Mouse (Mus musculus) limb, embryonic 13.5 days (tissue): Measurements from ENCODE around the gene Tex2. TPM values are rescaled to one million over a fixed set of nuclear protein-coding genes. Genes with fewer than 3 reads are reported as not detected.
A peak's percentile ranks its signal among the peaks of the same experiment; 100 is the strongest.

ENCODE experiments used
- ATAC-seq: fragments of 200-750 bp; cut with Nextera tagmentation; 2 replicates; pipeline ENCODE4 v1.8.0; 2017; ENCODE audit warnings: low read depth, moderate number of reproducible peaks, moderate TSS enrichment; ENCODE audit not compliant: low FRiP score
- H3K27ac ChIP-seq: fragments of 300-500 bp; sonication (generic); 2 replicates; pipeline ENCODE4 v1.5.1; 2015; ENCODE audit warnings: inconsistent platforms, mild to moderate bottlenecking, moderate library complexity
- H3K27me3 ChIP-seq: fragments of 300-500 bp; sonication (generic); 2 replicates; pipeline ENCODE4 v1.6.1; 2015; ENCODE audit warnings: mild to moderate bottlenecking, inconsistent platforms
- H3K36me3 ChIP-seq: fragments of 300-500 bp; sonication (generic); 2 replicates; pipeline ENCODE4 v1.6.1; 2015; ENCODE audit warnings: inconsistent platforms, mild to moderate bottlenecking, moderate library complexity
- H3K4me1 ChIP-seq: fragments of 300-500 bp; sonication (generic); 2 replicates; pipeline ENCODE4 v1.6.1; 2015; ENCODE audit warnings: inconsistent platforms
- H3K4me2 ChIP-seq: fragments of 300-500 bp; sonication (generic); replicated peaks from 2 replicates; pipeline ENCODE4 v1.6.1; 2015; ENCODE audit warnings: inconsistent platforms, mild to moderate bottlenecking, moderate library complexity
- H3K4me3 ChIP-seq: fragments of 300-500 bp; sonication (generic); 2 replicates; pipeline ENCODE4 v1.5.1; 2015; ENCODE audit warnings: moderate library complexity, mild to moderate bottlenecking, inconsistent platforms
- H3K9ac ChIP-seq: fragments of 300-500 bp; sonication (generic); 2 replicates; pipeline ENCODE4 v1.6.1; 2015; ENCODE audit warnings: mild to moderate bottlenecking, inconsistent platforms
- H3K9me3 ChIP-seq: fragments of 300-500 bp; sonication (generic); 2 replicates; pipeline ENCODE4 v1.6.1; 2016; ENCODE audit warnings: inconsistent platforms
- WGBS: fragments of 180-500 bp; shearing (Covaris S2); methylation state at CpG from one replicate; pipeline ENCODE4 v1.1.7; 2015; 5-methylcytosine and 5-hydroxymethylcytosine counted together
- polyA plus RNA-seq: library from polyadenylated mRNA; unstranded; fragments of >200 nt; fragmentation: Nextera tagmentation; extraction: Ambion mirVana; gene quantifications from 2 replicates; pipeline ENCODE4 v1.2.1, GENCODE M21; 2015

Tex2 gene
- polyA plus RNA-seq, 1 experiment from 2014 or later = 8.2 TPM

DNA sequence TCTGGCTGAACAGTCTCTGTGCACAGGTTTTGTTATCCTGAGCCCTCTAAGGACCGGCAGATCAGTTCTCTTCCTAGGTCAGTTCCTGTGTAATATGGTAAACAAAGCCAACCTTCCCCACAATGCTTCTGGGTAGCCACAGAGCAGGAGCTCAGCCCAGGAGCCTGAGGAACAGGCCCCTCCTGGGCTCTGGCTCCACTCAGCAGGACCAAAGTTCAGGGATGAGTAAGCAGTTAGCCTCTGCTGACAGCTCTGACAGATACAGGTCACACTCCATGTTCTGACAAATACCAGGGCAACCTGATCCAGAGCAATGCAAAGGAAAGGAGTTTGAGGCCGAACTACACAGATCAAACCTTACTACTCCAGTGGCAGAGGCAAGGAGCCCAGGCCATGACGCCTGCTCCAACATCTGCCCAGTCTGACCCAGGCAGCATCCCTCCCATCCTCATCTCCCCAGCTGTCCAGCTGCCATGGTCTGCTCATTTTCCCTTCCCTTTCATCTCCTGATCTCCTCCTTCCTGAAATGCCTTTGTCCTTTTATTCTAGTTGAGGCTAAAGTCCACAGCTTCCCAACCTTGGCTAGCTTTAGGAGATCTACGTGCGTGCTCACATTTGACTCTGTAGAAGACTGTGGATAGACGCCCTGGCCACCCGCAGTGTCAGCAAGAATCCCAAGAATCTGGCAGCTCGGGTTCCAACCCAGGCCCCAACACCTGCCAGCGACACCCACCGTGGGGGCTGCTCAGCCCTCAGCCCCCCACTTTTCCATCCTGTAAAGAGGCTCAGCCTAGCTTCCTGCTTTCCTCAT lies 57.2 kb downstream of the Tex2 start:
- H3K9me3 ChIP-seq = no peaks in the 10 kb centered on the region
- 35% methylated on average over 10 of the region's 10 CpGs for WGBS
- H3K4me1 ChIP-seq = peaks cover 34% of the 10 kb centered on the region
- H3K4me2 ChIP-seq = 0 out of 2 replicates have a peak overlapping the region, but pooled peaks have one; percentile 7
- peak; percentile 19; the same call in 1 of the 2 replicates for ATAC-seq
- no peak overlapping the region for H3K4me3 ChIP-seq
- H3K27ac ChIP-seq = peak overlapping the region; percentile 39; the same call in 1 of the 2 replicates
- no peaks in the 10 kb centered on the region for H3K27me3 ChIP-seq
- H3K9ac ChIP-seq = 0 out of 2 replicates have a peak overlapping the region, but pooled peaks have one; percentile 8
- H3K36me3 ChIP-seq = no peaks in the 10 kb centered on the region

GRCm38 (mm10) chr11:106550398-106550797 lies 62.8 kb downstream of the Tex2 start:
- H3K9me3 ChIP-seq = no peaks in the 10 kb centered on the region
- WGBS = 96% methylated on average over 4 of the region's 4 CpGs
- H3K9ac ChIP-seq = no peak overlapping the region
- H3K4me1 ChIP-seq = peaks cover 8% of the 10 kb centered on the region
- no peak overlapping the region for H3K27ac ChIP-seq
- H3K27me3 ChIP-seq = no peaks in the 10 kb centered on the region
- H3K4me3 ChIP-seq = no peak overlapping the region
- peaks cover 33% of the 10 kb centered on the region for H3K36me3 ChIP-seq
- no peak for ATAC-seq
- no peak overlapping the region for H3K4me2 ChIP-seq

DNA sequence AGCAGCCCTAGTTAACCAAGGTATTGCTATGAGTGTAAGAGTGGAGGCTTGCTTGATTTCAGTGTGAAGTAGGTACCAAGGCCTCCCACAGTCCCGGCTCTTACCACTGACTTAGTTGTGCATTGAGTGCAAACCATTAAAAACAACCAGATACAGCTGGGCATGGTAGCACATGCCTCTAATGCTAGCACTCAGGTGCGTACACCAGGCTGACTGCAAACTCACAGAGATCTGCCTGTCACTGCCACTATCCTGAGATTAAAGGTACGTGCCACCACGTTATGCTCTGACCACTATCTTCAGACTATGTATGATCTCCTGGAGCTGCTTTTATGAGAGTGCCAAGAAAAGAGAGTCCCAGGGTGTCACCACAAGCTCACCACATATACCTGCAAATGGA lies 67.1 kb downstream of the Tex2 start:
- 88% methylated on average over 4 of the region's 4 CpGs for WGBS
- no peak overlapping the region for H3K4me2 ChIP-seq
- ATAC-seq = no peak
- H3K9me3 ChIP-seq = no peaks in the 10 kb centered on the region
- no peak overlapping the region for H3K27ac ChIP-seq
- H3K4me1 ChIP-seq = peaks cover 8% of the 10 kb centered on the region
- H3K36me3 ChIP-seq = peaks cover 61% of the 10 kb centered on the region
- H3K4me3 ChIP-seq = no peak overlapping the region
- H3K9ac ChIP-seq = no peak overlapping the region
- no peaks in the 10 kb centered on the region for H3K27me3 ChIP-seq

DNA sequence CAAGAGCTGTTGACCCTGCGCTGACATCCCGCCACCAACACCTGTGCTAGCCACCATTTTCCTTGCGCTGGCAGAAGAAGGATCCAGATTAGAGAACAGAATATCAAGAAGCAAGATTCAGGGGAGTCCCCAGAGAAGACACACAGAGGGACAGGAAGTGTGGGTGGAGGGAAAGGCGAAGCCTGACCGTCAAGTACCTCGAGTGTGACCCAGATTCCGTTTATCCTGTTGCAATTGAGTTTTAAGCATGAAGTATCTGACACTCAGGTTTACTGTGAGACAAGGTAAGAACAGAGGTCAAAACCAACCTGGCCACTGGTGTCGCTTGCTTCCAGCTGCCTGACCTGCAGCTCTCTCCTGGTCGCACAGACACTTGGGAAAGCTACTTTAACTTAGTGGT lies 68.3 kb downstream of the Tex2 start:
- ATAC-seq = no peak
- Histone ChIP-seq H3K27me3 (no peaks in the 10 kb centered on the region), H3K27ac (no peak overlapping the region), H3K4me1 (peaks cover 16% of the 10 kb centered on the region), H3K9me3 (no peaks in the 10 kb centered on the region), H3K4me2 (no peak overlapping the region), H3K9ac (no peak overlapping the region), H3K4me3 (no peak overlapping the region), H3K36me3 (peaks cover 59% of the 10 kb centered on the region)
- WGBS = 90% methylated on average over 9 of the region's 9 CpGs

GRCm38 (mm10) chr11:106544133-106544532 lies 69.1 kb downstream of the Tex2 start:
- peaks cover 16% of the 10 kb centered on the region for H3K4me1 ChIP-seq
- H3K27ac ChIP-seq = no peak overlapping the region
- no peak overlapping the region for H3K4me2 ChIP-seq
- no peaks in the 10 kb centered on the region for H3K9me3 ChIP-seq
- H3K4me3 ChIP-seq = no peak overlapping the region
- peaks cover 59% of the 10 kb centered on the region for H3K36me3 ChIP-seq
- peak overlapping the region; percentile 25; the same call in 1 of the 2 replicates for H3K9ac ChIP-seq
- ATAC-seq = no peak
- 66% methylated on average over 11 of the region's 11 CpGs for WGBS
- no peaks in the 10 kb centered on the region for H3K27me3 ChIP-seq

GRCm38 (mm10) chr11:106543006-106543405 lies 70.2 kb downstream of the Tex2 start:
- Histone ChIP-seq H3K9me3 (no peaks in the 10 kb centered on the region), H3K36me3 (peaks cover 57% of the 10 kb centered on the region), H3K27me3 (no peaks in the 10 kb centered on the region), H3K4me1 (peaks cover 16% of the 10 kb centered on the region), H3K9ac (no peak overlapping the region), H3K4me3 (no peak overlapping the region), H3K27ac (no peak overlapping the region), H3K4me2 (no peak overlapping the region)
- ATAC-seq = no peak
- WGBS = 87% methylated on average over 13 of the region's 13 CpGs

GRCm38 (mm10) chr11:106542385-106542784 lies 70.8 kb downstream of the Tex2 start:
- no peak for ATAC-seq
- no peak overlapping the region for H3K4me2 ChIP-seq
- no peak overlapping the region for H3K9ac ChIP-seq
- no peaks in the 10 kb centered on the region for H3K27me3 ChIP-seq
- H3K4me1 ChIP-seq = peaks cover 16% of the 10 kb centered on the region
- peaks cover 58% of the 10 kb centered on the region for H3K36me3 ChIP-seq
- H3K4me3 ChIP-seq = no peak overlapping the region
- no peaks in the 10 kb centered on the region for H3K9me3 ChIP-seq
- H3K27ac ChIP-seq = no peak overlapping the region

DNA sequence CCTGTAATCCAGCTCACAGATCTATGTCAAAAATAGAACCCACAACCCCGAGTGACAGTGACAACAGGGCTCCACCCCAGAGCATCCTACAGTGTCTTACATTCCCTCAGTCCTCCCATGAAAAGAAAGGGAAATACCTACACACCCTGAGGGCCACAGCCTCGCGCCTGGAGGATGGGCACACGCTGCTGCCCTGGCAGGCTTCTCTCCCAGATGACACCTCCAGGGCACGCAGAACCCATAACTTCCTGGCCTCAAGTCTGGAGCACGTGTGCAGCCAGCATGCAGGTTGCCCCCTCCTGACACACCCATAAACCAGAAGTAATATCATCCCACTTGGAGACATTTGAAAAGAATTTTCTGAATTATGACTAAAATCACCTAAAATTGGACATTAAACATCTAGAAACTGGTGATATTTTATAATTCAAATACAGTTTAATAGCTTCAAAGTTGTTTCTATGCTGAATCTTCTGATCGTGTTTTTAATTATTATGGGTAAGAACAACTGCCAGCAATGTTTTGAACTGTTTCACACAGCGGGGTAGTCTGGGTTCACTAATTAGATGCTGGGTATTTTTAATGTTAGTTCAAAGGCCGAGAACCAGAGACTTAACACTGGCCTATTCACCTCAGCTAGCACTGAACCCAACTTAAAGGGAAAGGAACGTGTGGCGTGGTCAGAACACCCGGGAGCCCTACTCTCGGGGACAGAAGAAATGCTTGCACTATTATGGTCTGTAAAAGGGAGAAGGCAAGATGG lies 72.5 kb downstream of the Tex2 start:
- Histone ChIP-seq H3K27ac (no peak overlapping the region), H3K36me3 (peaks cover 41% of the 10 kb centered on the region), H3K4me2 (no peak overlapping the region), H3K27me3 (no peaks in the 10 kb centered on the region), H3K9ac (no peak overlapping the region), H3K4me1 (peaks cover 16% of the 10 kb centered on the region), H3K4me3 (no peak overlapping the region), H3K9me3 (no peaks in the 10 kb centered on the region)
- 26% methylated on average over 13 of the region's 13 CpGs for WGBS
- no peak for ATAC-seq

GRCm38 (mm10) chr11:106536253-106536912 lies 76.8 kb downstream of the Tex2 start:
- peaks cover 31% of the 10 kb centered on the region for H3K36me3 ChIP-seq
- H3K4me1 ChIP-seq = peaks cover 10% of the 10 kb centered on the region
- H3K4me2 ChIP-seq = no peak overlapping the region
- H3K9ac ChIP-seq = no peak overlapping the region
- no peak overlapping the region for H3K4me3 ChIP-seq
- WGBS = 77% methylated on average over 11 of the region's 11 CpGs
- H3K27me3 ChIP-seq = no peaks in the 10 kb centered on the region
- no peak for ATAC-seq
- H3K9me3 ChIP-seq = no peaks in the 10 kb centered on the region
- H3K27ac ChIP-seq = peak overlapping the region; percentile 67; the same call in 1 of the 2 replicates

DNA sequence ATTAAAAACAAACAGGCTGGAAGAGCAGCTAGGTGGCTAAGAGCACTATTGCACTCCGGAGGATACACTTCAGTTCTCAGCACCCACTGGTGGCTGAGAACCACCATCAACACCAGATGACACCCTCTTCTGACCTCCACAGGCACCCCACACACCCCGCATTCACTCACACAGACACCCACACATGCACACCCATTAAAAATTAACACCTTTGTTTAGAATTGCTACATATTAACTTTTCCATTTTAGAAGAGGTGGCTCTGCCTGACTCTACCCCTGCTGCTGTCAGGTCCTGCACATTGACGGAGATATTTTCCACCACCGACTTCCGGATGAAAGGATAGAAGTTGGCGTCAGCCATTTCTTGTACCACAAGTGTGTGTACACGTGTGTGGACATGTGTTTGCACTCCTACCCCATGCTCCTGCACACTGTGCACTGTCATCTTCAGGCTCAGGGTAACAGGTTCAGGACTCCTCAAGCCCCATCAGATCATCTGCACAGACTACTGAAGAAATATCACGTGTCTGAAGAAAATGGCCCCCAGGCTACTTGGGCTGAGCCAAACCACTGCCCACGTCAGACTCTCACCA lies 77.5 kb downstream of the Tex2 start:
- Histone ChIP-seq H3K9ac (no peak overlapping the region), H3K4me1 (peaks cover 4% of the 10 kb centered on the region), H3K36me3 (peaks cover 35% of the 10 kb centered on the region), H3K27me3 (no peaks in the 10 kb centered on the region), H3K4me2 (no peak overlapping the region), H3K9me3 (no peaks in the 10 kb centered on the region), H3K4me3 (no peak overlapping the region), H3K27ac (no peak overlapping the region)
- ATAC-seq = no peak
- 85% methylated on average over 9 of the region's 9 CpGs for WGBS

DNA sequence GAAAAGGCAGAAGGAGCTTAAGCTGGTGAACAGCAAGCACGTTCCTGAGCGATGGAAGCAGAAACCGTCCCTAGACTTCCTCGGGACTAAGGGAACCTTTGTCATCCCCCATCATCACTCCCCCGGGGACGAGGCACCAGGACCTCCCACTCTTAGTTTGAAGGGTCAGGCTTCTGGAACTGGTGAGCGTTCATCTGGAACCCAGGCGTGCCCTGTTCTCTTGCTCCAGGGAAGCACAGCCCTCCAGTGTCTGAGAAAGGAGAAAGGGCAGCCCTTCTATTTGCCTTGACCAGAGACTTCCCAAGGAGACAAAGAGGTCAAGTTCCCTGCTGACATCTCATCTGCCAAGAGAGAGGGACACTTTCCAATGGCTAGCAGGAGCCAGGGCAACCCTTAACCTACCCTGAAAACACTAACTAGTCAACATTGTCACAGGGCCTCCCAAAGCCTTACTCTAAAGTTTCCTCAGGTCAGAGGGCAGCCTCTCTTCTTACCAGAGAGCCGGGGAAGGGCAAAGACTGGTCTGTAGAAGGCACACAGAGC lies 80.9 kb downstream of the Tex2 start:
- no peaks in the 10 kb centered on the region; the same call in 1 of the 2 replicates for H3K4me1 ChIP-seq
- no peak overlapping the region for H3K4me2 ChIP-seq
- no peak for ATAC-seq
- no peak overlapping the region for H3K4me3 ChIP-seq
- 80% methylated on average over 9 of the region's 9 CpGs for WGBS
- no peaks in the 10 kb centered on the region for H3K9me3 ChIP-seq
- H3K9ac ChIP-seq = no peak overlapping the region
- no peaks in the 10 kb centered on the region for H3K27me3 ChIP-seq
- H3K27ac ChIP-seq = no peak overlapping the region
- peaks cover 26% of the 10 kb centered on the region for H3K36me3 ChIP-seq
